Mouse (Mus musculus) liver, adult (tissue): Measurements from ENCODE around the gene Cadm3.

ENCODE experiments used
- GATA4 ChIP-seq: IDR thresholded peaks from 2 replicates; pipeline ENCODE4 v1.6.1; 2014; ENCODE audit warnings: mild to moderate bottlenecking, low read length; ENCODE audit not compliant: insufficient replicate concordance

Gene Cadm3

DNA sequence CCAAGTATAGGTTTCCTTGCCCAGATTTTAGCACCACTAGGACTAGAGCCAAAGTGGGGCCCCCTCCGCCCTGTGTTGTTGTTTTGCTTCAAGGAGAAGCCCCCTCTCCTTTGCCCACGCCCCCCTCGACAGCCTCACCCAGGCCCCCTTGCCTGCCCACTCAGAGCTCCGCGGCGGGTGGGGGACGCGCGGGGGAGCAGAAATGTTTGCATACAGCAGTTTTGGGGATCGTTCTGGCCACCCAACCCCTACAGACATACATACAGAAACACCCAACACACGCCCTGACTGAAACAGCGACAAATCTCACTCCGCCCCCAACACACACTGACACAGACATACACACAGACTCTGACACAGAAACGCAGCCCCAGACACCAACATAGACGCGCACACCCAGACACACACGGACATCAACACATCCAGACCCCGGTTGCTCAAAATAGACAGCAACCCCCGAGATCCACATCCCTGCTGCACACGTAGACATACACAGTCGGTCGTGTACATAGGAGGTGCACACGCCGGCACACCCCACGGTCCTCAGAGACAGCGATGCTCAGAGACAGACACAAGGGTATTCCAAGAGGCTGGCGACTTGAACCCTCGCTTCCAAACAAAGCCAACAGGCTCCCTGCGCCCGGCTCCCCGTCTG, 667 bp downstream of the Cadm3 start:
- no peak for TF ChIP-seq GATA4

DNA sequence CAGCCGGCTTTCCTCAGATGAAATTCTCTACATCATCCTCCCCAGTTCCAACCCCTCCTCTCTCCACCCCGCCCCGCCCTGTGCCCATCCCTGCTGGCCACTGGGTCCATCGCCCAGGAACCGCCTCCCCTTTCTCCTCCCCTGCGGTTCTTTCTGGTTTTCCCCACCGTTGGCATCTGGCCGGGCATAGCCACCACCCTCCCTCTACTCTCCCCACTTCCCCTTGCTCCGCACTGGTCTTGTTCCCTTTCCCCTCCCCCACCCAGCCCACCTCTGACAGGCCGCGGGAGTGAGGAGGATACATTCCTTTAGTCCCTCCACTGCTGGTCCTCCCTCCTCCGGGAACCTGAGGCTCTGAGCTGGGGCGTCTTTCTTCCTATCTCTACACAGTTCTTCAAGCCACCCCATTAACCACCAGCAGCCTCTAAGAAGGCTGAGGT, 1.5 kb downstream of the Cadm3 start:
- TF ChIP-seq GATA4: no peak

DNA sequence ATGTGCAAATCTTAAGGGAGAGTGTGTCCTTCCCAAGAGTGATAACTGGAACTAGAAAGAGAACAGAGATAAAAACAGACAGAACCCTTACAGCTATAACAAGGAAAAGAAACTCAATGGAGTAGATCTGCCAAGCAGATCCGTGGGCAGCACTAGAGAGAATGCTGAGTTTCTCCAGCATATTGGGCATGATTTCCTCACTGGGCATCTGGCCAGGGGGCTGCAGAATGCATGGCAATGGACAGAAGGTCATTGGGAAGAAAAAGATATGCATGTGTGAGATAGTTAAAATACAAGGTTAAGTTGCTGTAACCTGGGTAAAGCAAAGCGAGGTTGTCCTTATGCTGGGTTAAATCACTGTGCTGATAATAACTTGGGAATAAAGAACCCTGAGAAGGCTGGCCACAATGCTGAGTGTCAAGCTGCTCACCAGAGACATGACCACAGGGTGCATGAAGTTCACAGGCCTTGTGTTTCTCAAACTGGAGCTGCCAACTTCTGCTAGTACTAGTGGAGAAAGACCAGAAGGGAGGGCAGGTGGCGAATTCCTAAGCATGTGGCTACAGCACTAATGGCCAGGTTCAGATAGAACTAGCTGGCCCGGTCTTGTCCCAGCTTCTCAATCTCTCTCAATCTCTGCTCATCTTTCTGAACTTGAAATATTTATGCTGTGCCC, 3.2 kb downstream of the Cadm3 start:
- no peak for TF ChIP-seq GATA4

DNA sequence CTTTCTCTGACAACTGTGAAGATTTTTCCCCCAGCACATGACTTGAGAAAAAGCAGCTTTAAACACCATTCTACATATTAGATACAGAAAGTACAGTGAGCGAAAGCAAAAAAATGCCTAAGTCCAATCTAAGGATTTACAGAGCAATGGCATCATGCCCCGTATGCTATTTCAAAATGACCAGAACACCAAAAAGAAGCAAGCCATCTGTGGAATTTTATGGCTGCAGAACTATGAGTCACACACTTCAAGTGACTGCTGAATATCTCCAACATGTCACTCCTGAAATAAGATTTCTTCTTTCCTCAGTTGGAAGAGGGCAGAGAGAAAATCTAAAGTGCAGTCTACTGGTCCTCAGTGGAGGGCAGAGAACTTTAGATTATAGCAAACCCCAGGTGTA, 4.1 kb downstream of the Cadm3 start:
- TF ChIP-seq GATA4: no peak

DNA sequence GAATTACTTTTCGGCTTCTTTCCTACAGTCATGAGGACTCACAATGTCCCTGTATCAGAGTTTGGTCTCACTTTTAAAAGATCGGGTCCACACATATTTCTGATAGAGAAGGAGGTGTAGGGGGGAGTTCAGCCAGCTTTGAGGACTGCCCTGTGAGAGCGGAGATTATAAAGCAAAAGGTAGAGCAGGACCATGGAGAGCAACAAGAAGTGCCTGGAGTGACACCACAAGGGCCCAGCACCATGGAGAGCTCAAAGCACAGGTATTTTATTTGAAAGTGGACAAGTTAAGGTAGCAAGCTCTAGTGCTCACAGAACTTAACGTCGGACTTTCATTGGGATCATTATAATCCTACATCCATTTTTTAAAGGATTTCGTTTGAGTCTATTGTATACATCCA, 5.8 kb downstream of the Cadm3 start:
- TF ChIP-seq GATA4: no peak

DNA sequence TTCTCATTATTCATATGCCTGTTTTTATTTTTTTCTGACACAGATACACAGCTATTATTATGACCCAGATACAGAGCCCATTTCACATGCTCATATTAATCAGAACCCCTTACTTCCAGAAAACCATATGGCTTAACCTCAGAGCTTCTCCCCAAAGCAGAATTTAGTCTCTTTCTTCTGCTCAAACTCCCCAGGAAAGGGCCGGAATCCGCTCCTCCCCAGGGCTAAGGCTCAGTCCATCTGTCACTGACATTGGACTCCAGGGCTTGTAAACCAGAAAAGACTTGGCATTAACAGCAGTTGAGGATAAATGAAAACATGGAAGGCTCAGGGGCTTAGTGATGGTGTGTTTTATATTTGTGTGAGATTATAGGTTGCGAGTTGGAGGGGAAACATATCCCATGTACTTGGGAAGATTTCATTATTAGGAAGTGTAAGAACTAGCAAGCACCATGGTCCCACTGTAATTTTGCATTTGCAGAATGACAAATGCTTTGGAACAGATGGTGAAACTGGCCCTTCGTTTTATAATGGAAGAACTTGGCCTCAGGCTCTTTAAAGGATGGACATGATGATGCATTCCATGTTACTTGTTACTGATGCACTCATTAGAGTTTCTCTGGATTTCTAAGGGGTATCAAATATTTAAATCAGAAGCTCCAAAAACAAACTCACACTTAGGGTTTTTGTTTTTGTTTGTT, 7.8 kb downstream of the Cadm3 start:
- no peak for TF ChIP-seq GATA4

DNA sequence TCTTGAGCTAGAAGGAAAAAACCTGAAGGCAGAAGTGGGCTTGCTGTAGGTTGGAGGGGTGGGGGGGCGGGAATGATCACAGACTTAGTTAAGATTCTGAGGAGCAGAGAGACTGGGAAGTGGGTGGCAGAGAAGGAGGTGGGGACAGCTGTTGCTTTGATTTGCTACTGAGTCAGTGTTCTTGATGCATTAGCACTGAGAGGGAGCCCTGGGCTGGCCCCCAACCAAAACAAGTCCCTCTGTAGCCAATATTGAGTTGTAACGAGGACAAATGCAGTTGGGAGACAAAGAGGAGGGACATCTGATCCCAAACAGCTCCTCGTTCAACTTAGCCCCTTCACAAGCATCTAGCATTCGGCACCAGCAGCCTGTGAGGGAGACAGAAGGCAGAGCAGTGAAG, 9.7 kb downstream of the Cadm3 start:
- no peak for TF ChIP-seq GATA4

DNA sequence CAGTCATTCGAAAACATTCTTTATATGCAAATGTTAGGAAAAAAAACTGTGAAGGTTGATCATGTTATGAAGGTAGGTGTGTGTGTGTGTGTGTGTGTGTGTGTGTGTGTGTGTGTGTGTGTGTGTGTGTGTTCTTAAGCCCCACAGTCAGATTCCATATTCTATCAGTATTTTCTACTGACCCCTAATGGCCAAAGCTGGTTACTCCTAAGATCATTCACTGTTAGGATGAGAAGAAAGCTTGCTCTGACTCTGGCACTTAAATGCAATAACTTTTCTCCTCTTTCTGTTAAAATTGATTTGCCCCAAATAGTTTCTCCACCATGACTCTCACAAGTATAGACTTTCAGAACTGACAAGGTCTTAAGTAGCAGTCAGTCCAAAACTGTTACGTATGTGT, 10.8 kb downstream of the Cadm3 start:
- no peak for TF ChIP-seq GATA4

DNA sequence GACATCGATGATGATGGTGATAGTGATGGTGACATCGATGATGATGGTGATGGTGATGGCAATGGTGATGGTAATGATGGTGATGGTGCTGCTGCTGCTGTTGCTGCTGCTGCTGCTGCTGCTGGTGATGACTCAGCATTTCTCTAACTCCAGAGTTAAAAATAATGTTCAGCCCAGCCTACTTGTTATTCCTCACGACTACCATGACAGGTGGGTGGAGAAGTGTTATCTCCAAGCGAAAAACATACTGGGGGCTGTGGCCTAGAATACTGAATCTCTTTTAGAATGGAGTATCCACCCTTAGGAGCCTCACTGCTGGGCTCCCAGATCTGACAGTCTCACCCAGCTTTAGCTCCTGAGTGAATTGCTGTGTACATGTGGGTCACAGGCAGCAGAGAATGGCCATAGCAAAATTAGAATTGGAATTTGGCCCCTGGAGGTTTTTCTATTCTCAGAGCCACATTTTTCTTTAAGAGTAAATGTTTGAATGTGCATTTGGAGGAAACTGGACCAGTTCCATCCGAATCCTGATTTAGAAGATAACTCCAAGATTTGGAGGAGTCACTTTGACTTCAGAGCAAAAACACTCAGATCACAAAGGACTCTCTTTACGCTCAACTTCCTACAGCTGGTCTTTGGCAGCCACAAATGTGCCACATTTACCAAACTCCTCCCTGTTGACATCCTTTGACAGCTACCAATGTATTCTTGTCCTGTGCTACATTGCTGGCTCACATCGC, 12.2 kb downstream of the Cadm3 start:
- TF ChIP-seq GATA4: no peak

DNA sequence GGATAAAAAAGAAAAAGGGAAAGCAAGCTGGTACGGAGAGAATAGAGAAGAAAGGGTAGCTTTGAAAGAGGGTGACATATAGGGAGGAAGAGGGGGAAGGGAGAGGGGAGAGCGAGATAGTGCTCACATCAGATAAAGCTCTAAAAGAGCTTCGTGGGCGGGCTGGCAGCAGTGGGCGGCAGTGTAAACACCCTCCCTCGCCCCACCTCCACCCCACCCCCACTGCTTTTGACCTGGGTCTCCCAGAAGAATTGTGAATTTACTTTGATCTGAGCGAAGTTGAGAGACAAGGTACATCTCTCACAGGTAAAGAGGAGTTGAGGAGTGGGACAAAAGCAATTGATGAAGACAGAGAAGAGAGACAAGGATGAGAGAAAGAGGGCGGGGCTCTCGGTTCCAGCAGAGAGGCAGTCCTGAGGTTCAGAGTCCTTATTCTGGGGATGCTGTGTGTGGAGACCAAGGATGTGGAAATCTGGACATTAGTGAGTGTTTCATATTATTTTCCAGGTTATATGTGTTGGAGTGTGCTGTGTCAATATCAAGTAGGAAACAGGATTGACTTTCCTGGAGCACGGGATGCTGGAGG, 17.0 kb downstream of the Cadm3 start, which contains the start of gene Aim2:
TSS of gene Aim2 (plus strand) at position 508 of the 586 bp plus-strand sequence.
- TF ChIP-seq GATA4: no peak

DNA sequence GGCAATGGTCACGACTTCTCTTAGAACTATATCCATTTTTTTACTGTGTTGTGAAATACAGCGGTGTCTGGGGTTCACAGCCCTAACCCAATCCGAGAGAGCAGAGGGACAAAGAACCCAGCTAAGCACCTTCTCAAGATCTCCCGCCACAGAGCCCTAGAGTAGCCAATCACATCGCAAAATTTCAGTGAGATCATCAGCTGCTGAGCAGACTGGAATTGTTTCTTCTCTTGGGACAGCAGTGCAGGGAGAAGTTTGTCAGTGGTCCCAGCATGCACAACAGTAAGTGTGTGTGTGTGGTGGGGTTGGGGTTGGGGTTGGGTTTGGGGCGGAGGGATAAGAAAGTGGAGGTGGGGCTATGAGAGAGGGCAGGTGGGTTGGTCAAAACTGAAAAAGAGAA, 17.5 kb downstream of the Cadm3 start:
- no peak for TF ChIP-seq GATA4

DNA sequence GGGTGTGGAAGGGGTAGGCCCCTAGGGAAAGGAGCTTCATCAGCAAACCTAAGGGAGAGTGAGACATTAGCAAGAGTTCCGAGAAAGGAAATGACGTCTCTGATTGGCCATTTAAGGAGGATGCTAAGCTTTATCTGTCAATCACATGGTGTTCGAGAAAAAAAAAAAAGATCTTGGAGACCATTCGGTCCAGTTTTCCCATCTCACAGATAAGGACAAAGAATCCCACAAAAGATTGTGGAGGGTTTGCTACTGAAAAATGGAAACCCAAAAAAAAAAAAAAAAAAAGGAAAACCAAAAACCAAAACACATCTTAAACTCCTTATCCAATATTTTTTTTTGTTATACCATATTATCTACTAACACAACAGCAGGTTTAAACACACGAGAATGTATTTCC, 18.3 kb downstream of the Cadm3 start:
- no peak for TF ChIP-seq GATA4

DNA sequence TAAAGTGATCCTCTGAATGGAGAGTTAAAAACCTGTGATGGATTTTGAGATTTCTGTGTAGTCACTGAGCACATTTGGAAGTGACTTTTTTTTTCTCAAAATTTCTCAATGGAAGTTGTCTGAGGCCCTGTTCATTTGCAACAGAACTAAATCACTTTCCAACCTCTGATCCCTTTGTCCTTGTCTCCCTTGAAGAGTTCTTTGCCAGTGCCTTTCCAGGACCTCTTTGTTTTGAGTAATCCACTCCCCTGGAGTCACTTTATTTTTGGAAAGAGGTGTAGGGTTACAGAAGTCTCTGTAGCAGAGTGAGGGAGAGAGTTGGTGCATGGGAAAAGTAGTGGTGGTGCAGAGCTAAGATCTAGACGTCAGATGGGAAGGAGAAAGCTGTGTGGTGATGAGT, 19.0 kb downstream of the Cadm3 start:
- TF ChIP-seq GATA4: no peak

DNA sequence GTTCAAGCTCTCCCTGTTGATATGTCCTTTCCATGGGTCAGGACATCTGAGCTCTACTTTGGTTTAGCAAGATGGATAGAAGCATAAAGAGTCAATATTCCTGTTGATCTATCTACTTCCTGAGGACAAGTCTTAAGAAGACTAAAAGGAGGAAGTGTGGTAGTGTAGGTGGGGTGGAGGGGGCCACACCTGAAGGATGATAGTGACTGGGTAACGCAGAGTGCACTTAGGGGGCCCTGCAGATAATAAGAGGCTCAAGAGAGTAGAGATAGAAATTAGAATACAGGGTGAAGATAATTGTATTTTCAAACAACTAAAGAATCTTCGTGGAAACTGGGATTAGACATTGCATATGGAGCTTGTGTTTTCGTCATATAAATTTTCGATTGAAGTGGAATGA, 22.4 kb downstream of the Cadm3 start:
- TF ChIP-seq GATA4: no peak

DNA sequence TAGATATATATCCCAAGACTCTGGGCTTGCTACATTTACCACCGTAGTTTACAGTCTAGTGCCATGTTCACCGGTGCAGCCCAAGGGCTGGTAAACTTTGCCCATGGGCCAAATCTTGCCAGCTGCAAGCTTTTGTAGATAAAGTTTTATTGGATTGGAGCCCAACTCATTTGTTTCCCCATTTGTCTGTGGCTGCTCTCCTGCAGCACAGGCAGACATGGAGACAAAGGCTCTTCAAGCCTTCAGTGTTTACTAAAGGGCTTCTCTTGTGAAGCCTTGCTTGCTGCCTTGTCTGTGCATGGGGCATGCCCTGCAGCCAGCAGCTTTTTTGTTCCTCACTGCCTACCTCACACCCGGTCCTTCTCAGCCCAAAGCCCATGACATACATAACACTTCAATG, 23.6 kb downstream of the Cadm3 start:
- TF ChIP-seq GATA4: no peak
